Mouse (Mus musculus) left cerebral cortex, adult 2 months (tissue): ENCODE results near the gene H2-DMb2. TPM values are rescaled to one million over a fixed set of nuclear protein-coding genes. Genes with fewer than 3 reads are reported as not detected.

ENCODE experiments used
- DNase-seq, 2 experiments: peaks; one replicate each; pipeline ENCODE4 v3.0.0; 2021 to 2022; ENCODE audit warnings: low spot score in 2 of 2, mixed read lengths in 1 of 2; ENCODE audit errors: extremely low spot score in 1 of 2
- H3K27ac ChIP-seq: fragments of 200-600 bp; 2 replicates; pipeline ENCODE4 v1.8.1; 2022
- H3K4me3 ChIP-seq: fragments of 200-600 bp; 2 replicates; pipeline ENCODE4 v1.8.1; 2022
- CTCF ChIP-seq: fragments of 200-600 bp; IDR thresholded peaks from 2 replicates; pipeline ENCODE4 v1.8.1; 2022; ENCODE audit warnings: antibody characterized with exemption, mild to moderate bottlenecking, moderate library complexity
- intact Hi-C: fragments of 180-260 bp; cut with DNase I; formaldehyde crosslinking; loops from one replicate; pipeline ENCODE4 v1.15.1; 2025
- total RNA-seq, 2 experiments: library from RNA; stranded (reverse); gene quantifications; 2 replicates each; pipeline ENCODE4 v1.2.3; 2021

Gene H2-DMb2
- total RNA-seq, 2 experiments from 2014 or later, result 0.56 to 0.59 TPM

GRCm38 (mm10) chr17:34108460-34108859 is 34.6 kb upstream of the H2-DMb2 start:
- Histone ChIP-seq H3K27ac (no peak overlapping the region), H3K4me3 (no peak overlapping the region)
- no peak for DNase-seq
- intact Hi-C loops, result no loop called here
- TF ChIP-seq CTCF, result no peak

DNA sequence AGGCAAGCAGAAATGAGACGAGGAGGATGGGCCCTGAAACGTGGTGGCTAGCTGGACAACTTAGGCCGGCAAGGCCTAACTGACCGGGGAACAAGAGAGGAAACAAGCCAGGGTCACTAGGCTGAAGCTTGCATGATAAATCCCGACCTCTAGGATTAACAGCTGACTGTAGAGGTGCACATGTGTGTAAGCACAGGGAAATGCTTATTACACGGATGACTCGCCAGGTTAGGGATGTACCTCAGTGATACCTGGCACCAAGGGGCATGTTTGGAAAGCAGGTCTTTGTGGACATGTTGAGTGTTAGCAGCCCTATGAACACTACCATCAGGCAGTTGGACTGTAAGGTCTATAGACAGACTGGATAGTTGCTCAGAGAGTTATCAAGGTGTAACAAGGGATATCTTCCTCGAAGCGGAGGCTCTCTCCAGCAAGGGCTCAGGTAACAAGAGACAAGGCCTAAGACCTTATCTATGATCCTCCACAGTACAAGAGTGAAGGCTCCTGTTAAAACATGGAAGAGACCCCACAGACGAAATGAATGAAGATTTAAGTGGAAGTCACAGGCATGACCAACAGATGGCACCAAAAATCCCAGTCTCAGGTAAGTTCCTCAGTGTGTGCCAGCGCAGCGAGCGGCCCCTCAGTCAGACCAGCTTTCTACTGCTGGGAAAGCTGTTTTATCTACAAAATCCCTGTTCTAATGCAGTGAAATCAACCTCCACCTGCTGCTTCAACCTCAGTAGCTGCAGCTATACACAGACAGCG is 33.9 kb upstream of the H2-DMb2 start:
- intact Hi-C loops, result no loop called here
- Histone ChIP-seq H3K4me3 (no peak overlapping the region), H3K27ac (no peak overlapping the region)
- TF ChIP-seq CTCF, result peak; percentile 48
- DNase-seq, result no peak

DNA sequence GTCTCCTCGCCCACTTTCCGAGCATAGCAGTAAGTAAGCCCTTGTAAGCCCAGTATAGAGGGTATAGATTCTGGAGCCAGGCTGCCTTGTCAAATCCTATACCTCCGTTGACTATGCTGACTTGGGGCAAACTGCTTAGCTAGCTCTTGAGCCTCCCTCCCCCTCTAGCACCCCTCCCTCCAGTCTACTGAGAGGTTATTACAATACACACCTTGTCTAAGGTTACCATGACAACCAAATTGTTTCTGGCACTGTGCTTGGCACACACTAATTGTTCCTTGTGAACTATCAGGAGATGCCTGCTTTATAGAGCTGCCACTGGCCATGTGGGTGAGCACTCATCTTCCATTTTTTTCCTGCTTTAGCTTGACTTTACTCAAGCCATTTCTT is 33.3 kb upstream of the H2-DMb2 start:
- intact Hi-C loops, result loop anchor here (2.0 kb wide), 1 partner anchor 73 kb away; no protein-coding TSS in a partner anchor
- Histone ChIP-seq H3K4me3 (no peak overlapping the region), H3K27ac (no peak overlapping the region)
- TF ChIP-seq CTCF, result no peak
- DNase-seq, result no peak

DNA sequence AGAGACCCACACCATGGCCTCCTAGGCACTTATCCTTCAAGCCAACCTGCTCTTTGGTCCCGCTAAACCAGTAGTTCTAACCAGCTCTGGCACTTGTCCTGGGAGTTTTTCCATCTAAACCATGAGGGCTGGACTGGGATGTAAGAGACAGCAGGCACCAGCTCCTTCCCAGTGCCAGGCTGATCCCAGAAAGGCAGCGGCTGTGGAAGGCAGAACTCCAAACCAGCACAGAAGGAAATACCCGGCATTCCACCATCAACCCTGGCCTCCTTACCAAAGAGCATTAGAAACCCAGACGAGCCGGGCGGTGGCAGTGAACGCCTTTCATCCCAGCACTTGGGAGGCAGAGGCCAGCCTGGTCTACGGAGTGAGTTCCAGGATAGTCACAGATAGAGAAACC is 32.8 kb upstream of the H2-DMb2 start:
- no peak for DNase-seq
- no peak overlapping the region for H3K4me3 ChIP-seq
- TF ChIP-seq CTCF, result no peak
- intact Hi-C loops, result loop anchor here (2.0 kb wide), 1 partner anchor 74 kb away; no protein-coding TSS in a partner anchor
- no peak overlapping the region for H3K27ac ChIP-seq

GRCm38 (mm10) chr17:34114114-34114513 is 29.0 kb upstream of the H2-DMb2 start:
- Histone ChIP-seq H3K4me3 (no peak overlapping the region), H3K27ac (no peak overlapping the region)
- no peak for DNase-seq
- intact Hi-C loops, result no loop called here
- no peak for TF ChIP-seq CTCF

- no peak overlapping the region for H3K27ac ChIP-seq
- TF ChIP-seq CTCF, result no peak
- DNase-seq, result no peak
- H3K4me3 ChIP-seq, result peak overlapping the region; percentile 90
- intact Hi-C loops, result no loop called here
Observed at GRCm38 (mm10) chr17:34116736-34117370, 26.3 kb upstream of the H2-DMb2 start.

GRCm38 (mm10) chr17:34117421-34118112 is 25.5 kb upstream of the H2-DMb2 start:
- TF ChIP-seq CTCF, result no peak
- DNase-seq, result no peak
- H3K4me3 ChIP-seq, result peak overlapping the region; percentile 90
- intact Hi-C loops, result loop anchor here (2.0 kb wide), 1 partner anchor 85 kb away; no protein-coding TSS in a partner anchor
- H3K27ac ChIP-seq, result peak overlapping the region; percentile 84; the same call in 1 of the 2 replicates

GRCm38 (mm10) chr17:34118113-34118872 is 24.8 kb upstream of the H2-DMb2 start:
- intact Hi-C loops, result loop anchor here (2.0 kb wide), 1 partner anchor 85 kb away; no protein-coding TSS in a partner anchor
- peak; percentile 54 to 59 for DNase-seq
- H3K27ac ChIP-seq, result peak overlapping the region; percentile 84
- TF ChIP-seq CTCF, result no peak
- H3K4me3 ChIP-seq, result peak overlapping the region; percentile 90

GRCm38 (mm10) chr17:34118873-34119248 is 24.2 kb upstream of the H2-DMb2 start:
- Histone ChIP-seq H3K27ac (peak overlapping the region; percentile 84), H3K4me3 (peak overlapping the region; percentile 90)
- intact Hi-C loops, result loop anchor here (2.0 kb wide), 1 partner anchor 86 kb away; no protein-coding TSS in a partner anchor
- no peak for TF ChIP-seq CTCF
- no peak for DNase-seq

DNA sequence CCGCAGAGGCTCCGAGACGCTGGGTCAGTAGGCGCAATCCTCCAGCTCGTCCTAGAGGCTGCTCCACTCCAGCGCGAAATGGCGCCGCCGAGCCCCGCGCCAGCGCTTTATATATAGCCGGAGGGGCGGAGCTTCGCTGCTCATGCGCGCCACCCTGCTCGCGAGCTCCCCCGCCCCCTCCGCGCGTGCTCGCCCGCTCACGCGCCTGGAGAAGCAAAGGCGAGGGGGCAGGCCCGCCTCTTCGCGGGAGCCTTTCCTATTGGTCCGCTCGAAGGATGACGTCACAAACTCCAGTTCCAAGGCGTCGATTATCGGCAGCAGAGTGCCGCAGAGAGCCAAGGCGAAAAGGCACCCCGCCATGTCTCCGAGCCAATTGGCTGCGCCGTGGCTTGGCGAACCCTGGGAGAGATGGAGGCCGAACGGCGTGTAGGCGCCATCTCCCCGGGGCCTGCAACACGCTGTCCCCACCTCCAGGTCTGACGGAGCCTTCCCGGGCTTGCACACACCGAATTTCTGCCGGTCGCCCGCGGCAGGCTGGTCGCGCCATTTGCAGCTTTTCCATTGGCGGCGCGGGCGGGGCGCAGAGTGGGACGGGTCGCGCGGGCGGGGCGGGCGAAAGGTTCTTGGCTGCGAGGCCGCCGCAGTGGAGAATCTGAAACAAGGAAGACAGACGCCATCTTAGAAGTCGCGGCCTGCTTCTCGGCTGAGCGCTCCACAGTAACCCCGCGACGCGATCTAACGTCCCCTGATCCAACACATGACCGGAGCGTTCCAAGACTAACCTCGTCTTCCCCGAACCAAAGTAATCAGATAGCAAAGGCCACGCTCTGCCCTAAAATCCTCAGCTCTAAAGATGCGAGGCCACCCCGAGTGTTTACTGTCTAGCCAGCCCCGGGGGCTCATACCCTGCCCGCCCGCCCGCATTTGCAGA is 23.6 kb upstream of the H2-DMb2 start, which contains the start of gene H2-DMa:
Gene H2-DMa, plus strand, starts transcription at position 293 of the 931 bp plus-strand sequence.
- TF ChIP-seq CTCF, result no peak; the same call in 1 of the 2 replicates
- intact Hi-C loops, result loop anchor here (2.0 to 10.0 kb wide), 3 partner anchors 87 to 775 kb away; partner anchors contain the start of genes C2, Ehmt2 and Gpsm3
- H3K4me3 ChIP-seq, result peak within 1 kb of the TSS; percentile 90
- peak; percentile 99 for DNase-seq
- peak within 1 kb of the TSS; percentile 100 for H3K27ac ChIP-seq
